Mouse (Mus musculus) heart, embryonic 16.5 days (tissue): ENCODE results near the gene Zfp651. TPM values are rescaled to one million over a fixed set of nuclear protein-coding genes. Genes with fewer than 3 reads are reported as not detected.

Experiments used
- ATAC-seq: fragments of 200-750 bp; cut with Nextera tagmentation; replicated peaks from 2 replicates; pipeline ENCODE4 v1.8.0; 2017; ENCODE audit warnings: moderate number of reproducible peaks; ENCODE audit not compliant: insufficient read depth, low FRiP score; ENCODE audit errors: extremely low read depth
- H3K27ac ChIP-seq: fragments of 300-500 bp; sonication (generic); 2 replicates; pipeline ENCODE4 v1.5.1; 2014; ENCODE audit warnings: mild to moderate bottlenecking, low read length, control low read depth, moderate library complexity
- H3K27me3 ChIP-seq: fragments of 300-500 bp; sonication (generic); 2 replicates; pipeline ENCODE4 v1.6.1; 2014; ENCODE audit warnings: low read length, mixed read lengths; ENCODE audit not compliant: control insufficient read depth, insufficient read depth
- H3K36me3 ChIP-seq: fragments of 300-500 bp; sonication (generic); 2 replicates; pipeline ENCODE4 v1.6.1; 2014; ENCODE audit not compliant: control insufficient read depth, insufficient read depth
- H3K4me1 ChIP-seq: fragments of 300-500 bp; sonication (generic); 2 replicates; pipeline ENCODE4 v1.6.1; 2014; ENCODE audit warnings: low read length, mixed read lengths; ENCODE audit not compliant: control insufficient read depth, insufficient read depth
- H3K4me2 ChIP-seq: fragments of 300-500 bp; sonication (generic); 2 replicates; pipeline ENCODE4 v1.6.1; 2014; ENCODE audit warnings: low read depth, mild to moderate bottlenecking, control low read depth, low read length
- H3K4me3 ChIP-seq: fragments of 300-500 bp; sonication (generic); 2 replicates; pipeline ENCODE4 v1.5.1; 2014; ENCODE audit warnings: mild to moderate bottlenecking, control low read depth, low read length
- H3K9ac ChIP-seq: fragments of 300-500 bp; sonication (generic); 2 replicates; pipeline ENCODE4 v1.6.1; 2014; ENCODE audit warnings: low read length, control low read depth
- H3K9me3 ChIP-seq: fragments of 300-500 bp; sonication (generic); replicated peaks from 2 replicates; pipeline ENCODE4 v1.6.1; 2016; ENCODE audit warnings: low read length; ENCODE audit not compliant: control insufficient read depth
- WGBS: fragments of 180-500 bp; shearing (Covaris S2); extraction: QIAGEN DNeasy Blood & Tissue Kit; methylation state at CpG from one replicate; pipeline ENCODE4 v1.1.7; 2014; 5-methylcytosine and 5-hydroxymethylcytosine counted together
- polyA plus RNA-seq: library from polyadenylated mRNA; unstranded; fragments of >200 nt; fragmentation: Nextera tagmentation; extraction: Ambion mirVana; gene quantifications from 2 replicates; pipeline ENCODE4 v1.2.1, GENCODE M21; 2015

Gene Zfp651
- polyA plus RNA-seq, 1 experiment from 2014 or later: 15.8 TPM

GRCm38 (mm10) chr9:121775951-121776350 is 16.8 kb downstream of the Zfp651 start:
- Histone ChIP-seq H3K9ac (peak overlapping the region; percentile 55), H3K27ac (peak overlapping the region; percentile 85), H3K4me1 (peaks cover 26% of the 10 kb centered on the region), H3K4me3 (no peak overlapping the region), H3K27me3 (peaks cover 32% of the 10 kb centered on the region), H3K9me3 (no peaks in the 10 kb centered on the region), H3K4me2 (peak overlapping the region; percentile 44; the same call in 1 of the 2 replicates), H3K36me3 (no peaks in the 10 kb centered on the region)
- 67% methylated on average over 10 of the region's 10 CpGs for WGBS
- ATAC-seq: no peak

- H3K9ac ChIP-seq: peak overlapping the region; percentile 55
- H3K36me3 ChIP-seq: no peaks in the 10 kb centered on the region
- peak overlapping the region; percentile 85 for H3K27ac ChIP-seq
- no peak overlapping the region for H3K4me3 ChIP-seq
- H3K4me2 ChIP-seq: peak overlapping the region; percentile 44; the same call in 1 of the 2 replicates
- H3K4me1 ChIP-seq: peaks cover 26% of the 10 kb centered on the region
- peaks cover 32% of the 10 kb centered on the region for H3K27me3 ChIP-seq
- no peaks in the 10 kb centered on the region for H3K9me3 ChIP-seq
- 47% methylated on average over 7 of the region's 7 CpGs for WGBS
- peak; percentile 63 for ATAC-seq
Measured at GRCm38 (mm10) chr9:121776511-121776910, 17.4 kb downstream of the Zfp651 start.

- Histone ChIP-seq H3K36me3 (no peaks in the 10 kb centered on the region), H3K27me3 (peaks cover 32% of the 10 kb centered on the region), H3K4me1 (peaks cover 27% of the 10 kb centered on the region), H3K4me3 (peak within 1 kb of the TSS; percentile 49), H3K4me2 (peak within 1 kb of the TSS; percentile 84), H3K9ac (peak within 1 kb of the TSS; percentile 63), H3K9me3 (no peaks in the 10 kb centered on the region), H3K27ac (peak within 1 kb of the TSS; percentile 85)
- 12% methylated on average over 30 of the region's 30 CpGs for WGBS
- ATAC-seq: 0 out of 2 replicates have a peak, but pooled peaks have one; percentile 35
Measured at GRCm38 (mm10) chr9:121777484-121778065, 18.4 kb downstream of the Zfp651 start, which contains the start of gene Klhl40. TSS of gene Klhl40 (plus strand) at chr9:121777607.

- Histone ChIP-seq H3K4me2 (peak overlapping the region; percentile 84), H3K36me3 (no peaks in the 10 kb centered on the region), H3K27ac (no peak overlapping the region), H3K9me3 (no peaks in the 10 kb centered on the region), H3K9ac (peak overlapping the region; percentile 63), H3K4me1 (peaks cover 28% of the 10 kb centered on the region), H3K27me3 (peaks cover 32% of the 10 kb centered on the region), H3K4me3 (peak overlapping the region; percentile 49)
- WGBS: 11% methylated on average over 54 of the region's 54 CpGs
- 0 out of 2 replicates have a peak, but pooled peaks have one; percentile 4 for ATAC-seq
Measured at GRCm38 (mm10) chr9:121778066-121778624, 19.0 kb downstream of the Zfp651 start.

- no peak overlapping the region for H3K4me2 ChIP-seq
- no peaks in the 10 kb centered on the region for H3K9me3 ChIP-seq
- H3K27me3 ChIP-seq: 0 out of 2 replicates have a peak, but pooled peaks cover 4% of the 10 kb centered on the region
- H3K9ac ChIP-seq: no peak overlapping the region
- peaks cover 2% of the 10 kb centered on the region; the same call in 1 of the 2 replicates for H3K4me1 ChIP-seq
- no peak overlapping the region for H3K4me3 ChIP-seq
- no peak overlapping the region for H3K27ac ChIP-seq
- ATAC-seq: 0 out of 2 replicates have a peak, but pooled peaks have one; percentile 43
- no peaks in the 10 kb centered on the region for H3K36me3 ChIP-seq
- 76% methylated on average over 12 of the region's 12 CpGs for WGBS
Measured at GRCm38 (mm10) chr9:121784801-121785200, 25.7 kb downstream of the Zfp651 start.

- H3K27ac ChIP-seq: no peak overlapping the region
- H3K4me1 ChIP-seq: peaks cover 2% of the 10 kb centered on the region; the same call in 1 of the 2 replicates
- no peak overlapping the region for H3K4me2 ChIP-seq
- WGBS: 83% methylated on average over 8 of the region's 8 CpGs
- H3K9ac ChIP-seq: no peak overlapping the region
- H3K9me3 ChIP-seq: no peaks in the 10 kb centered on the region
- no peaks in the 10 kb centered on the region for H3K36me3 ChIP-seq
- no peak for ATAC-seq
- 0 out of 2 replicates have a peak, but pooled peaks cover 3% of the 10 kb centered on the region for H3K27me3 ChIP-seq
- no peak overlapping the region for H3K4me3 ChIP-seq
Measured at GRCm38 (mm10) chr9:121785261-121785660, 26.1 kb downstream of the Zfp651 start.

GRCm38 (mm10) chr9:121786359-121786758 is 27.2 kb downstream of the Zfp651 start:
- Histone ChIP-seq H3K27me3 (no peaks in the 10 kb centered on the region), H3K27ac (no peak overlapping the region), H3K4me3 (no peak overlapping the region), H3K9me3 (no peaks in the 10 kb centered on the region), H3K36me3 (no peaks in the 10 kb centered on the region), H3K9ac (no peak overlapping the region), H3K4me2 (no peak overlapping the region), H3K4me1 (peaks cover 12% of the 10 kb centered on the region)
- no peak for ATAC-seq
- 79% methylated on average over 2 of the region's 2 CpGs for WGBS

GRCm38 (mm10) chr9:121791206-121791605 is 32.1 kb downstream of the Zfp651 start:
- H3K9ac ChIP-seq: peak overlapping the region; percentile 35
- no peaks in the 10 kb centered on the region for H3K27me3 ChIP-seq
- no peaks in the 10 kb centered on the region for H3K36me3 ChIP-seq
- H3K4me2 ChIP-seq: peak overlapping the region; percentile 63
- peak; percentile 51 for ATAC-seq
- H3K27ac ChIP-seq: peak overlapping the region; percentile 88
- H3K4me3 ChIP-seq: peak overlapping the region; percentile 48
- no peaks in the 10 kb centered on the region for H3K9me3 ChIP-seq
- peaks cover 36% of the 10 kb centered on the region for H3K4me1 ChIP-seq
- 7% methylated on average over 5 of the region's 5 CpGs for WGBS
